Mouse (Mus musculus): Measurements from ENCODE around the gene Tcf7l1. TPM values are rescaled to one million over a fixed set of nuclear protein-coding genes. Genes with fewer than 3 reads are reported as not detected.

Gene Tcf7l1
- total RNA-seq, 1 experiment = 14.5 TPM

DNA sequence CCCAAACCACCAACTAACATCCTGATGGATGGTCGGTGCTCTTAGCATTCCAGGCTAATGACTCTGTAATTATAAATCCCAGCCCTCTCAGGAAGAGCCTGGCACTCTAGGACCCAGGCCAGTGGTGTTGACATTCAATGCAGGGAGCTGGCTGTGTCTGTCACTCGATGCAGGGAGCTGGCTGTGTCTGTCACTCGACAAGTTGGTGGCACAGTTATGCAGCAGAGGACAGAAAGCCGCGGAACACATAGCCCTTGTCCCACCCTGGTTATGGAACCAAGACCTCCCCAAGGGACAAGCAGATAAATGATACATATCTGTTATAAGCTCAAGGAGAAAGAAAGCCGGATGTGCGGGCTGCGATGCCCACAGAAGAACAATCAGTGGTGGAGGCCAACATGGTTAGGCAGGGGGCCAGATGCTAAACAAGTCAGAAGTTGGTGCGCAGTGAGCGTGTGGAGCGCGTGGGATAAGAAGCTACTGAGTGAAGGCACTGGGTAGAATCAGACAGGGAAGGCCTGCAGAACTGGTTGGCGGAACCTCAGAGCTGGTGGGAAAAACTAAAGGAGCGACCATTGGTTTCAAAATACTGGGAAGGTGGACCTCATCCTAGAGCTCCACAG lies 33.7 kb downstream of the Tcf7l1 start:
- in situ Hi-C loops (cut with MboI; ENCODE audit: low sequenced_read_pairs in 2 of 2, unreplicated experiment in 2 of 2) = no loop called here
- peaks cover 5 to 31% of the 10 kb centered on the region in 2 experiments; a peak in 3 of 4 replicates for H3K4me1 ChIP-seq (ENCODE audit: control insufficient read depth in 2 of 2, insufficient read depth in 2 of 2, low read length in 2 of 2, poor library complexity in 1 of 2)

DNA sequence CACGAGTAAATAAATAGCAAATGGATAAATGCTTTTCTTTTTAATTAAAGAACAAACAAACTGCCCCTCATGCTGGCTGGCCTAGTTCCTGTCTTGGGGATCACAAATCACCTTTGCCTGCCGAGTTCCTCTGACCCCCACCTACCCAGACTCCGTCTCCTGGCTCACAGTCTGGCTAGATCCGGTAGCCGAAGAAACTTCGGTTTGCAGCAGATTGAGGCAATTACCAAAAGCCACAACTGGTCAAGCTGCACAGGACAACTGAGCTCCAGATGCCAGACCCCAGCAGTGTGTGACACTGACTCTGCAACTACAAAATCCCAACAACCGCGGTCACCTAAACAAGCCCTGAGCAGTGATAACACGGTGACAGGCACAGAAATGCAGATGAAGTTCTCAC lies 34.8 kb downstream of the Tcf7l1 start:
- H3K4me3 ChIP-seq (ENCODE audit: insufficient read depth in 1 of 2, low read depth in 1 of 2, low read length in 2 of 2, poor library complexity in 1 of 2, severe bottlenecking in 1 of 2) = no peak overlapping the region
- H3K36me3 ChIP-seq (ENCODE audit: control insufficient read depth, insufficient read depth, low read length, poor library complexity, severe bottlenecking) = no peaks in the 10 kb centered on the region
- H3K9me3 ChIP-seq (ENCODE audit: control insufficient read depth, insufficient read depth, low read depth, low read length) = no peaks in the 10 kb centered on the region
- TF ChIP-seq ZC3H11A (IDR thresholded peaks at IDR 0.05; ENCODE audit: borderline replicate concordance, low read depth, low read length) = no peak
- TF ChIP-seq CHD2 (IDR thresholded peaks at IDR 0.05; ENCODE audit: low read depth, low read length) = no peak
- TF ChIP-seq HCFC1 (IDR thresholded peaks at IDR 0.05; ENCODE audit: borderline replicate concordance, insufficient read depth, low read length) = no peak
- TF ChIP-seq MAFK (IDR thresholded peaks at IDR 0.05; ENCODE audit: insufficient read depth, low read depth, low read length) = no peak
- TF ChIP-seq ZNF384 (IDR thresholded peaks at IDR 0.05; ENCODE audit: low read depth, low read length) = no peak
- no peak for DNase-seq (ENCODE audit: low read depth, low spot score)
- no peak overlapping the region for H3K27ac ChIP-seq (ENCODE audit: insufficient read depth, low read depth, low read length, poor library complexity, severe bottlenecking)
- in situ Hi-C loops (cut with MboI; ENCODE audit: low sequenced_read_pairs in 2 of 2, unreplicated experiment in 2 of 2) = no loop called here
- H3K4me1 ChIP-seq (ENCODE audit: control insufficient read depth in 2 of 2, insufficient read depth in 2 of 2, low read length in 2 of 2, poor library complexity in 1 of 2) = peaks cover 10 to 31% of the 10 kb centered on the region in 2 experiments; a peak in 3 of 4 replicates
- no peak overlapping the region for H3K9ac ChIP-seq (ENCODE audit: insufficient read depth, low read depth, low read length, poor library complexity, severe bottlenecking)

More for the DNA sequence above, 33.7 kb downstream of the Tcf7l1 start:
- Histone ChIP-seq H3K9ac (ENCODE audit: insufficient read depth, low read depth, low read length, poor library complexity, severe bottlenecking) (no peak overlapping the region), H3K4me3 (ENCODE audit: insufficient read depth in 1 of 2, low read depth in 1 of 2, low read length in 2 of 2, poor library complexity in 1 of 2, severe bottlenecking in 1 of 2) (no peak overlapping the region; a peak in 1 of 4 replicates), H3K27ac (ENCODE audit: insufficient read depth, low read depth, low read length, poor library complexity, severe bottlenecking) (no peak overlapping the region), H3K36me3 (ENCODE audit: control insufficient read depth, insufficient read depth, low read length, poor library complexity, severe bottlenecking) (no peaks in the 10 kb centered on the region), H3K9me3 (ENCODE audit: control insufficient read depth, insufficient read depth, low read depth, low read length) (no peaks in the 10 kb centered on the region)
- no peak for DNase-seq (ENCODE audit: low read depth, low spot score)
- TF ChIP-seq CHD2 (IDR thresholded peaks at IDR 0.05; ENCODE audit: low read depth, low read length) = no peak
- no peak for TF ChIP-seq MAFK (IDR thresholded peaks at IDR 0.05; ENCODE audit: insufficient read depth, low read depth, low read length)
- TF ChIP-seq ZNF384 (IDR thresholded peaks at IDR 0.05; ENCODE audit: low read depth, low read length) = no peak
- no peak for TF ChIP-seq HCFC1 (IDR thresholded peaks at IDR 0.05; ENCODE audit: borderline replicate concordance, insufficient read depth, low read length)
- TF ChIP-seq ZC3H11A (IDR thresholded peaks at IDR 0.05; ENCODE audit: borderline replicate concordance, low read depth, low read length) = no peak

DNA sequence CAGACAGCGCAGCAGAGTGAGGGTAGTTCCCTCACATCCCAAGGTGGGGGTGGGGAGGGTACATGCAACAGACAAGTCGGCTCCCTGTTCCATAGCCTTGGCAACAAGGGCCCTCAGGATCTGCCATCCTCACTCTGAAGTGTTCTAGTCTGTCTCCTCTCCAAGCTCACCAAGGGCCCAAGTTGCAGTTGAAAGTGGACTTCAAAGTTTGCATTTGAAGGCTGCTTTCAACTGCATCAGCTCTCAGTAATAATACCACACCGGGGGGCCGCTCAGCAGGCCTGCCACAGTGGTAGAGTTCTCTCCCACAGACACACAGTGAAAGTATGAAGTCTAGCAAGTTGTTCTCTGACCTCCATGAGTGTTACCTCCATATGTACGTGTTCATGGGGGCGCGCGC lies 35.3 kb downstream of the Tcf7l1 start:
- Histone ChIP-seq H3K4me3 (ENCODE audit: insufficient read depth in 1 of 2, low read depth in 1 of 2, low read length in 2 of 2, poor library complexity in 1 of 2, severe bottlenecking in 1 of 2) (no peak overlapping the region), H3K36me3 (ENCODE audit: control insufficient read depth, insufficient read depth, low read length, poor library complexity, severe bottlenecking) (no peaks in the 10 kb centered on the region), H3K4me1 (ENCODE audit: control insufficient read depth in 2 of 2, insufficient read depth in 2 of 2, low read length in 2 of 2, poor library complexity in 1 of 2) (peaks cover 10 to 34% of the 10 kb centered on the region in 2 experiments; a peak in 3 of 4 replicates), H3K27ac (ENCODE audit: insufficient read depth, low read depth, low read length, poor library complexity, severe bottlenecking) (peak overlapping the region; percentile 3; the same call in 1 of the 2 replicates), H3K9ac (ENCODE audit: insufficient read depth, low read depth, low read length, poor library complexity, severe bottlenecking) (no peak overlapping the region), H3K9me3 (ENCODE audit: control insufficient read depth, insufficient read depth, low read depth, low read length) (no peaks in the 10 kb centered on the region)
- no peak for DNase-seq (ENCODE audit: low read depth, low spot score)
- no peak for TF ChIP-seq ZC3H11A (IDR thresholded peaks at IDR 0.05; ENCODE audit: borderline replicate concordance, low read depth, low read length)
- no peak for TF ChIP-seq MAFK (IDR thresholded peaks at IDR 0.05; ENCODE audit: insufficient read depth, low read depth, low read length)
- no peak for TF ChIP-seq HCFC1 (IDR thresholded peaks at IDR 0.05; ENCODE audit: borderline replicate concordance, insufficient read depth, low read length)
- TF ChIP-seq ZNF384 (IDR thresholded peaks at IDR 0.05; ENCODE audit: low read depth, low read length) = no peak
- no peak for TF ChIP-seq CHD2 (IDR thresholded peaks at IDR 0.05; ENCODE audit: low read depth, low read length)
- in situ Hi-C loops (cut with MboI; ENCODE audit: low sequenced_read_pairs in 2 of 2, unreplicated experiment in 2 of 2) = no loop called here

DNA sequence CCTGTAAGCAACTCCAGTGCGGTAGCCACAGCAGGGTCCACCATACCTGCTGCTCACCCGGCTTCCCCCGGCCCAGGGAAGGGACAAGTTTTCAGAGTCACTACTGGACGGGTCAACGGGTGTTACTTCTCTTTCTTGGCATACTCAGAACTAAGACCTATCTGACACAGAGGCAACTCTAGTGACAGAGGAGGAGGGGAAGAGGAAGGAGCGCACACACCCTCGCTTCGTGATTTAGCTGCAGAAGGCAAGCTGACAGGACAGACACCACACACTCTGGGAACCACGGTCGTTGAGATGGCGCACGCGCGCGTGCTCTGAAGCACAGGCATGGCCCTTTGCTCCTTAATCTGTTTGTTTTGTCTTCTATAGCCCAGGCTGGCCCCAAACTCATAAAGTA lies 36.2 kb downstream of the Tcf7l1 start:
- TF ChIP-seq ZNF384 (IDR thresholded peaks at IDR 0.05; ENCODE audit: low read depth, low read length) (no peak), HCFC1 (IDR thresholded peaks at IDR 0.05; ENCODE audit: borderline replicate concordance, insufficient read depth, low read length) (no peak), CHD2 (IDR thresholded peaks at IDR 0.05; ENCODE audit: low read depth, low read length) (no peak), ZC3H11A (IDR thresholded peaks at IDR 0.05; ENCODE audit: borderline replicate concordance, low read depth, low read length) (no peak), MAFK (IDR thresholded peaks at IDR 0.05; ENCODE audit: insufficient read depth, low read depth, low read length) (no peak)
- Histone ChIP-seq H3K4me3 (ENCODE audit: insufficient read depth in 1 of 2, low read depth in 1 of 2, low read length in 2 of 2, poor library complexity in 1 of 2, severe bottlenecking in 1 of 2) (no peak overlapping the region), H3K9ac (ENCODE audit: insufficient read depth, low read depth, low read length, poor library complexity, severe bottlenecking) (no peak overlapping the region), H3K4me1 (ENCODE audit: control insufficient read depth in 2 of 2, insufficient read depth in 2 of 2, low read length in 2 of 2, poor library complexity in 1 of 2) (peaks cover 10 to 37% of the 10 kb centered on the region in 2 experiments; a peak in 3 of 4 replicates), H3K27ac (ENCODE audit: insufficient read depth, low read depth, low read length, poor library complexity, severe bottlenecking) (peak overlapping the region; percentile 37; the same call in 1 of the 2 replicates), H3K9me3 (ENCODE audit: control insufficient read depth, insufficient read depth, low read depth, low read length) (no peaks in the 10 kb centered on the region), H3K36me3 (ENCODE audit: control insufficient read depth, insufficient read depth, low read length, poor library complexity, severe bottlenecking) (no peaks in the 10 kb centered on the region)
- DNase-seq (ENCODE audit: low read depth, low spot score) = no peak
- in situ Hi-C loops (cut with MboI; ENCODE audit: low sequenced_read_pairs in 2 of 2, unreplicated experiment in 2 of 2) = no loop called here
